Mouse (Mus musculus): ENCODE data around the gene Tlr5. TPM values are rescaled to one million over a fixed set of nuclear protein-coding genes. Genes with fewer than 3 reads are reported as not detected.

The Tlr5 gene
- total RNA-seq, 4 experiments from 2014 or later: 0.16 to 0.94 (median 0.64) TPM

DNA sequence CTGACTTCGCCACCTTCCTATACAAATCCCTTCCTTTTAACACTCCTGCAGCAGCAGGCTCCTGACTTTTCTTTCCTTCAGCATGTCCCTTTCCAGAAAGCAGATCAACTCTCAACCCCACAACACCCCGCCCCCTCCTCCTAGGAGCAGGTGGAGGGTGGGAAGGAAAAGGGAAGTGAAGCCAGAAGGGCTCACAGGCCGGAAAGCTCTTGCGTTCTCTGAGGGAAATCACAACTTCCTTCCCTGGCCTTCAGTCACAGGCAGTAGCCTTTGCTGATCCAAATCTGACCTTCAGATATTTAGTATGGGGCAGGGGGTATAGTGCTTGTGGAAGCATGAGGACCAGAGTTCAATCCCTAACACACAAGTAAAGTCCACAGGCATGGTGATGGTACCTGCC lies 921 bp upstream of the Tlr5 start:
- no peak for DNase-seq (ENCODE audit: low spot score in 2 of 2)

DNA sequence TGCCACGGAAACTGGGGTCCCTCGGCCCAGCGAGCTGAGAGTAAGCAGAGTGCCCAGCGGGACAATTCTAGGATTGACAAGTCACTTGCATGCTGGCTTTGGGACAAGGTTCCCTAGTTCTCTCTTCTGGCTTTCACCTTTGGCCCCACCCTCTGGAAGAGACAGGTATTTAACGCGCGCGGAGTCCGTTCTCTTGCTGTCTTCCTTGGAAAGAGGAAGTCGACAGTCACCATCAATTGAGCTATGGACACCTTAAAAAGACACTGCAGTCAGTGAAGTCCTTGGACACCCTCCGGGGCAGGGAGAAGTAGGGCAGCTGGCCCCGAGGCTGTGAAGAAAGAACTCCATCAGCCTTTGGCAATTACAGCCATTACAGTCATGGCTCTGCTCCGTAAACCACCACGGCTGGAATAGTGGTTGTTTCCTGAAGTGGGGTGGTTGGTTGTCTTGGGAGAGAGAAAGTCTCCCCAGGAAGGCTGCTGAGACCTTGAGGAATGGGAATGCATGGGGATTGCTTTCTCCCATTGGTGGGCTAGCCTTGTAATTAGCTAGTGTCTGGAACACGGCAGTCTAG lies 546 bp downstream of the Tlr5 start:
- no peak for DNase-seq (ENCODE audit: low spot score in 2 of 2)

GRCm38 (mm10) chr1:182956186-182956960 lies 1.8 kb downstream of the Tlr5 start:
- DNase-seq (ENCODE audit: low spot score in 2 of 2): no peak

DNA sequence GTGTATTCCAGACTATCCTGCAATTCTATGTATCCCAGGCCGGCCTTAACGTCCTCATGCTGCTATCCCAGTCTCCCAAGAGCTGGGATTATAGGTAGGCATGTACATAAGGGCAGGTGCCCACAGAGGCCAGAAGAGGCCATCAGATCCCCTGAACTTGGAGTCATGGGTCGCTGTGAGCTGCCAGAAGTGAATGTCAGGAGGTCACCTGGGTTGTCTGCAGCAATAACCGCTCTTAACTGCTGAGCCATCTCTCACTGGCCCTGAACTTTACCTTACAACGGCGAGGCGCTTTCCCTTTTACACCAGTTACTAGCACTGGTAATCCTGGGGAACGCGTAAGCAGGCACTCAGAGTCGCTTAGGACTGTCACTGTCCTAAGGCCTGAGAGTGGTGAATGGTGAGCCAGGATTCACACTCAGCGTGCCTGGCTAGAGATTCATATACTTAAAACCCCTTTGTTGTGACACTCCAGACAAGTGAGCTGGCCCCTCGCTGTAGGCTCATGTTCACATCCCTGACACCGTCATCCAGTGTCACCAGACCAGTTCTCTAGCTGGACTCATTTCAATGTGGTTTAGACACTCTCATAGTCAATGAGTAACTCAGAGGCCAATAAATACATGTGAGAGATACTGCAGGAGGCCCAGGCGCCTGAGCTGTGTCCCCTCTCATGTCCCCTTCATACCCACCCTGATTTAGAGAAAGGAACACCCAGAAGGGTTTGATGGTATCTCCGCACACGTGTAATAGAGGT lies 2.6 kb downstream of the Tlr5 start:
- DNase-seq (ENCODE audit: low spot score in 2 of 2): no peak

DNA sequence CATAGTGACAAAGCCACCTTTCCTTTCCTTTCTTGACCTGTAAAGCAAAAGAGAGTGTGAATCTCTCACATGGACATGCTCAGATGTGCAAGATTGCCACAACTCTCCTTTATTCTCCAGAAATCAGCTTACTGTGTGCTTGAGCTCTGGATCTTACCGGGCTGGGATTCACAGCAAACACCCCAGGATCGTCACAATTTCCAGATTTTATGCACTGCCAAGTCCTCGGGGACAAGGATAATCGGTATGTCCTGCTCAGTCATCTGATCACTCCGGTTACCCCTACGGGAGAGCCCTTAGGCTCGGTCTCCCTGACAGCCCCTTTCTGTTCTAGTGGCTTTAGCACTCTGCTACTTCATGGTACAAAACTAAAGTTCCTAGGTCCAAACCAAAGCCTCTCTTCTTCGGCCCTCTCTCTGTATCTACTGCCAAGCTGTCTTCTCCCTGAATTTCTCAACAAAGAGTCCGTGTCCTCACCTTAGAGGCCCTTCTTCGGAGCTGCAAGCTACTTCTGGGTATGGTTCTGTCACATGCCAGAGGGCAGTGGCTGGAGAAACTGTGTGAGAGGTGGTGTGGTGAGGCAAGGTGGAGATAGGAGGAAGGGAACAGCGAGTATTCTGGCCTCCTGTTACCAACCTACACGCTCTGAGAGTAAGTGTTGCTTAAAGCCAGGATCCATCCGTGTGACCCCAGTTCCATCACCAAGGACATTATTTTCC lies 3.4 kb downstream of the Tlr5 start:
- DNase-seq (ENCODE audit: low spot score in 2 of 2): no peak

GRCm38 (mm10) chr1:182958824-182959223 lies 4.2 kb downstream of the Tlr5 start:
- no peak for DNase-seq (ENCODE audit: low spot score in 2 of 2)

GRCm38 (mm10) chr1:182959251-182959691 lies 4.7 kb downstream of the Tlr5 start:
- DNase-seq (ENCODE audit: low spot score in 2 of 2): no peak

DNA sequence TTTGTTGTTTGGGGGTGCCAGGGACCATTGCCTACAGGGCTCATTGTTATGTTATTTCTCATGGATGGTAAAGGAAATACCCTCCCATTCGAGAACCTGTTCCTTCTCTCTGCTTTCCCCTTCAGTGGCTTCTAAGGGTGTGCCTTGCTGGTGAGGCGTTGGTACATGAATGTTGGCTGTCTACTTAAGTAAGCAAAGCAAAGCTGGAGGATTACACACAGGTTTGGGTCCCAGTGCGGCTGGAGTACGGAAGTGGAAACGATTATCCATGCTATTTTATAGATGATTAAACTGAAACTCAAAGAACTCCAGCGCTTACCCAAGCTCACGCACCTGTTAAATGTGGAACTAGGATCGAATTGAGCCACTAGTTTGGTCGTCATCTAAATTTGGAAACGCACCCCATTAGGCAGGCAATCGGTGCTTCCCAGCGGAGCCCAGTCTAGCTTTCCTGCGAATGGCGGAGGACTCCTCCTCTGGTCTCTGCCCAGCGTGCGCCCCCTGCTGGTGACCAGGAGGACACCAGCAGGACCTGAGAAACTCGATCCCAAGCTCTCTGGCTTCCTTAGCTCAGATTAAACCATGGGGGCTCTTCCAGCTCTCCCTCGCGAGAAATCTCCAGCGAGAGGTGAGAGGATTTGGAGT lies 5.3 kb downstream of the Tlr5 start:
- DNase-seq (ENCODE audit: low spot score in 2 of 2): peak; percentile 48 to 67

DNA sequence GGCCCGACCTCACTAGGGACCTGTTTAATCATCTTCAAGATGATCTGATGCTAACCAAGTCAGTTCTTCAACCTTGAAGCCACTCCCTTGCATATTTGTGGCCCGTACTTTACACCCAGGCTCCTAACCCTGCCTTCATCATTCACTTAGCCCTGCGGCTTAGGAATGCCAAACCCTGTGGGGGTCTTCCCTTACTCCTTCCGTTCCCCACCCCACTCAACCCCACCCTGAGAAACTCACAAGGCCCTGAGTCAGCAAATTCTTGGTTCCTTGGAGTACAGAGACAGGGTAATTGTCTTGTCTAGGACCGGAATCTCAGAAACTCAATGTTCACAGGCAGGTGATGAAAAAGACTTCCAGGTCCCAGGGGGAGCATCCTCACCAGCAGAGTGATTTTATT lies 6.5 kb downstream of the Tlr5 start:
- DNase-seq (ENCODE audit: low spot score in 2 of 2): no peak

- no peak for DNase-seq (ENCODE audit: low spot score in 2 of 2)
These were observed 8.7 kb downstream of the Tlr5 start for GRCm38 (mm10) chr1:182963329-182963728.

DNA sequence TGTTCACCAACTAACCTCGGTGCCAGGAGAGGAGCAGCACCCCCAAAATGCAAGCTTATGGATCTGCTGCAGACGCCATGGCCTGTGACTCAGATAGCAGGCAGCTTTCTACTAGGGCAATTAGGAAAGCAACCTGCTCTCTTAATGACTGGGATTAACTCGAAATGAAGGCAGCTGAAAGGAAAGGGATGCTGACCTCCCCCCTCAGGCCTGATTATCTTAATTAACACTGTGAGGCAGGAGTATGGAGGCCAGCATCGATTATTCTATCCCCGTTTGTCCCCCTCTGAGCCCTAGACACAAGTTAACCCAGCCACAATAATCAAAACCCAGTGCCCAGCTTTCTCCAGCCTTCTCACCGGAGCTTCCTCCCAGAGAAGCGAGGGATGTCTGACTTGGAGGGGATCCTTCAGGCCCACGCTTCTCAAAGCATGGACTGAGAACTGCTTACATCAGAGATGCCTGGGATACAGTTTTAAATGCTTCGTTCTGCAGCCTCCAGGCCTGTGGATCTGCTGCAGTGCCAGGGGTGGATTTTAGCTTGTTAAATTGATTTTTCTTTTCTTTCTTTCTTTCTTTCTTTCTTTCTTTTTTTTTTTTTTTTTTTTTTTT lies 10.4 kb downstream of the Tlr5 start:
- no peak for DNase-seq (ENCODE audit: low spot score in 2 of 2)

DNA sequence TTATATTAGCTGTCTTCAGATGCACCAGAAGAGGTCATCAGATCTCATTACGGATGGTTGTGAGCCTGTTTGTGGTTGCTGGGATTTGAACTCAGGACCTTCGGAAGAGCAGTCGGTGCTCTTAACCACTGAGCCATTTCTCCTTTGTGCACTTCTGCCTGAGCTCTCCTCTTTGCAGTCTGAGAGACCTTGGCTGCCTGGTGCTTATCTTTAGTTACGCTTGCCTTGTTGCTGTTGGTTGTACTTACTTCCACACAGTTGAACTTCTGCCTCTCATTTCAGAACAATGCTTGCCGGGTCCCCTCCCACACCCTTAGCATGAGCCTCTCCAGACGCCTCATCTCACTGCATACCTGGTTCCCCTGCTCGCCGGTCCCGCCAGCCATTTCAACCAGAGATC lies 14.1 kb downstream of the Tlr5 start:
- no peak for DNase-seq (ENCODE audit: low spot score in 2 of 2)

- peak in 1 of 2 experiments; percentile 71 for DNase-seq (ENCODE audit: low spot score in 2 of 2)
These were observed 17.7 kb downstream of the Tlr5 start for GRCm38 (mm10) chr1:182972240-182972639.

- no peak for DNase-seq (ENCODE audit: low spot score in 2 of 2)
These were observed 20.2 kb downstream of the Tlr5 start for GRCm38 (mm10) chr1:182974826-182975225.

GRCm38 (mm10) chr1:182980702-182981101 lies 26.1 kb downstream of the Tlr5 start:
- DNase-seq (ENCODE audit: low spot score in 2 of 2): no peak

- DNase-seq (ENCODE audit: low spot score in 2 of 2): peak; percentile 62 to 83
These were observed 28.4 kb downstream of the Tlr5 start for GRCm38 (mm10) chr1:182982995-182983394.

GRCm38 (mm10) chr1:182983496-182984127 lies 29.0 kb downstream of the Tlr5 start:
- DNase-seq (ENCODE audit: low spot score in 2 of 2): no peak

DNA sequence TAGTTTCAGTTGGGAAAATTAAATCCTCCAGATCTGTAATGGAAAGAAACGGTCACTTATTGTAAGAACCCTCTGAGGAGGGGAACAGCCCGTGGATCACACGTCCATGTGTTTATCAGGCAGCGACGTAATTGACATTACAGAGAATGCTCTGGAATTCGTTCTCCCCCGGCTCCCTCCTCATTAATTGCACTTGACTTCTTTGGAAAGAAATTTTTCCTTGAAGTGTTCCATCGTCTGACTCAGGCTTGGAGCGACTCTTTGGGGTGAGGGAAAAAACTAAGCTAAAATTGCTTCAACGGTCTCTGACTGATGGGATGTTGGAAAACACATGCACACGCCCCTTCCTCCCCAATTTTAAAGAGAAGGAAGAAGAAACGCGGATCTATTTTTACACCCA lies 31.7 kb downstream of the Tlr5 start:
- no peak for DNase-seq (ENCODE audit: low spot score in 2 of 2)

DNA sequence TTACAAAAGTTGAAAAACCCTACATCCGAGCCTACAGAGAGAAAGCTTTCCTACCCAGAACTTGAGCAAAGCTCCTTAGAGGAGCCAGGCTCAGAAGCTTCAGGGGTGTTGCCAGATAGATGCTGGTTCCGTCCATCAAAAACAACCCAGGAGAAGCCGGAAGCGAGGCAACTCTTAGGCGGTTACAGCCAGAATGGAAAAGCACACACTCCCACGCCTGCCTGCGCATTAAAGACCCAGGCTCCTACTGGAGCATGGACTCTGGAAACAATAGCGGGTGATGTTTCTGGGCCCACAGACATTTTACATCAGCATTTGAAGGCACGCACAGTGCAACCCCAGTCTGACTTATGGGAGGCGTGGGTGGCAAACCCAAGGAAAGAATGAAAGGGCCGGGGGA lies 32.2 kb downstream of the Tlr5 start:
- DNase-seq (ENCODE audit: low spot score in 2 of 2): no peak

- DNase-seq (ENCODE audit: low spot score in 2 of 2): no peak
These were observed 33.2 kb downstream of the Tlr5 start for GRCm38 (mm10) chr1:182987801-182988200.
